In the genomic region with DNA sequence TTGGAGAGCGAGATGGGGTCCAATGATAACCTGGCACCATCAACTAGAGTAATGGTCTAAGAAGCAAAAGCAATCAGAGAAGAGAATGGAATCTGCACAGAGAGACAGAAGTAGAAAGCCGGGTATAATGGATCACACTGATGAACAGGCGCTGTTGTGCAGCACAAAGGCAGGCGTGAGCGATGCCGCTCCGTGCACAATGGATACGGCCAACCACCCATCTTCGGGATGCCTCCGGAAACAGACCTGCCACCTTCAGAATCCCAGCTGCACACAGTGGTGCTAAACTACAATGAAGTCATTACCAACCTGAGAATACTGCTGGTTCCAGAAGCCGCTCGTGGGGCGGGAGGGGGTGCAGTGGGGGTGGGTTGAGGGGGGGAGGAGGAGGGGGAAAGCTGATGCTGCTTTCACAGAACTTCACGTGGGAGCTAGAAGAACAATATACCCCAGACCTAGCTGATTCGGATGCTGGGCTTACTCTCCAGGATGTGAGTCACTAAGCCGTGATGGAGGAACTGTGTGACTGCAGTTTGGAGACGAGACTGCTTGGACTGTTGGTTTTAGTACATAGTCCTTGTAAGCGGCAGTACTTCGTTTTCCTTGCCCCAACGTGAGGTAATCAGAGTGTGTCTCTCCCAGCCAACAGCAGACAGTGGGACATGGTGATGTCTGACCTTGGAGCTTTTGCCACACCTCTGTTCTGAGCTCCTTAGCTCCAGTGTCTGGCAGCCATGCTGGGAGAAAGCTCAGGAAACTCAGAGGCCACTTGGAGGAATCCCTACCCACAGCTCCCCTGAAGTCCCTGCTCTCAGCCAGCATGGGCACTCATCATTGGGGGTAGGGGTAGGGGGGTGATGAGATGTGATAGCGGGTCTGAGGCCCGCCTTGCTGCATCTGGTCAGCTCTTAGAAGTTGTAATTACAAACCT, we compare ENCODE assay signal across 18 mouse cellular contexts.
DNase-seq lines count a peak whose midpoint lies in the region; ATAC-seq and TF ChIP-seq lines count a peak whose summit lies in the region.
"Had no signal": no experiment of that assay in that cellular context is flagged by ENCODE, and none has a peak within 500 bp of the region (broad histone marks: within the 10 kb centered on the region; RNA-seq: fewer than 3 reads in every experiment).

No protein-coding gene starts in this region.

- no peaks in the 10 kb centered on the region for H3K4me1 ChIP-seq in midbrain, postnatal 0 days (ENCODE audit: insufficient read depth, low read length)
- peaks cover 2% of the 10 kb centered on the region for H3K4me1 ChIP-seq in midbrain, embryonic 15.5 days
- H3K4me1 ChIP-seq in hindbrain, embryonic 14.5 days (replicated peaks; ENCODE audit: control insufficient read depth, insufficient read depth, low read length) = 0 out of 2 replicates have a peak, but pooled peaks cover 5% of the 10 kb centered on the region
- peaks cover 23% of the 10 kb centered on the region for H3K4me1 ChIP-seq in neural tube, embryonic 15.5 days
- H3K4me1 ChIP-seq: heart, embryonic 10.5 days; liver, embryonic 13.5 days; lung, embryonic 15.5 days had no signal

- 85% methylated on average over 22 of the region's 22 CpGs for WGBS in midbrain, postnatal 0 days
- 80% methylated on average over 22 of the region's 22 CpGs for WGBS in midbrain, embryonic 15.5 days
- 55% methylated on average over 22 of the region's 22 CpGs for WGBS in hindbrain, embryonic 14.5 days
- 34% methylated on average over 22 of the region's 22 CpGs for WGBS in neural tube, embryonic 15.5 days

- no peak for TF ChIP-seq POLR2A in brain, embryonic 14.5 days (IDR thresholded peaks at IDR 0.05; ENCODE audit: borderline replicate concordance, extremely low read depth, insufficient read depth, insufficient read length, poor library complexity, severe bottlenecking)

- H3K27me3 ChIP-seq in midbrain, postnatal 0 days (ENCODE audit: insufficient read depth, low read length) = no peaks in the 10 kb centered on the region
- H3K27me3 ChIP-seq in midbrain, embryonic 15.5 days (replicated peaks) = no peaks in the 10 kb centered on the region
- H3K27me3 ChIP-seq in hindbrain, embryonic 14.5 days (ENCODE audit: control insufficient read depth, insufficient read depth, low read length) = no peaks in the 10 kb centered on the region
- 0 out of 2 replicates have a peak, but pooled peaks cover 3% of the 10 kb centered on the region for H3K27me3 ChIP-seq in neural tube, embryonic 15.5 days (replicated peaks)
- H3K27me3 ChIP-seq: kidney, embryonic 15.5 days; liver, embryonic 13.5 days; lung, embryonic 15.5 days had no signal

- 0 out of 2 replicates have a peak, but pooled peaks cover 3% of the 10 kb centered on the region for H3K9me3 ChIP-seq in midbrain, postnatal 0 days (ENCODE audit: low read length)
- no peaks in the 10 kb centered on the region for H3K9me3 ChIP-seq in midbrain, embryonic 15.5 days
- H3K9me3 ChIP-seq in hindbrain, embryonic 14.5 days (ENCODE audit: control insufficient read depth, low read length) = no peaks in the 10 kb centered on the region
- no peaks in the 10 kb centered on the region for H3K9me3 ChIP-seq in neural tube, embryonic 15.5 days (replicated peaks)
- H3K9me3 ChIP-seq: heart, embryonic 10.5 days; kidney, embryonic 15.5 days; liver, embryonic 13.5 days; lung, embryonic 15.5 days had no signal

- H3K4me2 ChIP-seq in midbrain, postnatal 0 days (ENCODE audit: low read depth, low read length, poor library complexity, severe bottlenecking) = no peak overlapping the region
- H3K4me2 ChIP-seq in midbrain, embryonic 15.5 days = no peak overlapping the region
- peak overlapping the region; percentile 32 for H3K4me2 ChIP-seq in hindbrain, embryonic 14.5 days (replicated peaks)
- peak overlapping the region; percentile 47 for H3K4me2 ChIP-seq in neural tube, embryonic 15.5 days
- H3K4me2 ChIP-seq: kidney, embryonic 15.5 days; liver, embryonic 13.5 days; lung, embryonic 15.5 days had no signal

- H3K36me3 ChIP-seq in midbrain, postnatal 0 days (ENCODE audit: insufficient read depth, low read length) = no peaks in the 10 kb centered on the region
- H3K36me3 ChIP-seq in midbrain, embryonic 15.5 days (replicated peaks) = no peaks in the 10 kb centered on the region
- no peaks in the 10 kb centered on the region for H3K36me3 ChIP-seq in hindbrain, embryonic 14.5 days (replicated peaks; ENCODE audit: control insufficient read depth, insufficient read depth)
- H3K36me3 ChIP-seq in neural tube, embryonic 15.5 days = no peaks in the 10 kb centered on the region
- H3K36me3 ChIP-seq: heart, embryonic 10.5 days; kidney, embryonic 15.5 days; liver, embryonic 13.5 days; lung, embryonic 15.5 days had no signal

- peak; percentile 21 for DNase-seq in midbrain, postnatal 0 days (ENCODE audit: low spot score)
- DNase-seq in brain, embryonic 14.5 days (ENCODE audit: low read depth) = peak; percentile 34
- DNase-seq in hindbrain, embryonic 14.5 days (ENCODE audit: low spot score) = no peak
- no peak for DNase-seq in lung, postnatal 36 days
- no peak for DNase-seq in spleen, postnatal 10 days (ENCODE audit: low spot score in 2 of 2)
- DNase-seq: cerebellum, adult 11 months; cerebellum, postnatal 25 days; gastrocnemius, postnatal 36 days; heart, postnatal 10 days; liver, embryonic 13.5 days; thymus, postnatal 14 days had no signal

- no peak overlapping the region for H3K4me3 ChIP-seq in midbrain, postnatal 0 days (ENCODE audit: low read depth, low read length)
- no peak overlapping the region for H3K4me3 ChIP-seq in midbrain, embryonic 15.5 days
- H3K4me3 ChIP-seq in hindbrain, embryonic 14.5 days (replicated peaks; ENCODE audit: low read length) = no peak overlapping the region
- no peak overlapping the region for H3K4me3 ChIP-seq in neural tube, embryonic 15.5 days (replicated peaks)
- H3K4me3 ChIP-seq: heart, embryonic 10.5 days; kidney, embryonic 15.5 days; liver, embryonic 13.5 days; lung, embryonic 15.5 days had no signal

- TF ChIP-seq CTCF in midbrain, postnatal 0 days (IDR thresholded peaks at IDR 0.05) = no peak
- no peak for TF ChIP-seq CTCF in brain, embryonic 14.5 days (IDR thresholded peaks at IDR 0.05; ENCODE audit: borderline replicate concordance, extremely low read depth, insufficient read depth, insufficient read length)

- no peak overlapping the region for H3K27ac ChIP-seq in midbrain, postnatal 0 days (ENCODE audit: low read depth, low read length)
- H3K27ac ChIP-seq in midbrain, embryonic 15.5 days = no peak overlapping the region
- H3K27ac ChIP-seq in hindbrain, embryonic 14.5 days = peak overlapping the region; percentile 38
- peak overlapping the region; percentile 54 for H3K27ac ChIP-seq in neural tube, embryonic 15.5 days (replicated peaks)
- H3K27ac ChIP-seq: heart, embryonic 10.5 days; kidney, embryonic 15.5 days; liver, embryonic 13.5 days; lung, embryonic 15.5 days; stomach, postnatal 0 days had no signal

- H3K9ac ChIP-seq in midbrain, postnatal 0 days (replicated peaks; ENCODE audit: low read length, poor library complexity, severe bottlenecking) = no peak overlapping the region
- H3K9ac ChIP-seq in midbrain, embryonic 15.5 days = no peak overlapping the region
- peak overlapping the region; percentile 33; the same call in 1 of the 2 replicates for H3K9ac ChIP-seq in hindbrain, embryonic 14.5 days
- no peak overlapping the region for H3K9ac ChIP-seq in neural tube, embryonic 15.5 days (replicated peaks)
- H3K9ac ChIP-seq: kidney, embryonic 15.5 days; liver, embryonic 13.5 days; lung, embryonic 15.5 days had no signal

- peak; percentile 51; the same call in 1 of the 2 replicates for ATAC-seq in midbrain, postnatal 0 days (ENCODE audit: low FRiP score)
- no peak for ATAC-seq in midbrain, embryonic 15.5 days (replicated peaks)
- ATAC-seq in hindbrain, embryonic 14.5 days (ENCODE audit: low FRiP score) = peak; percentile 72
- peak; percentile 79 for ATAC-seq in neural tube, embryonic 15.5 days (ENCODE audit: low FRiP score)
- ATAC-seq: forebrain, embryonic 14.5 days had no signal

Comparison
In these comparisons a context has a peak if more than half of its experiments do, and no peak if none do; other contexts are left out.
1. DNase-seq: peak in midbrain, postnatal 0 days (single experiment) and brain, embryonic 14.5 days (single experiment); none in hindbrain, embryonic 14.5 days (single experiment), lung, postnatal 36 days (single experiment) and spleen, postnatal 10 days (0 of 2).
2. H3K27ac ChIP-seq: peak in hindbrain, embryonic 14.5 days (single experiment) and neural tube, embryonic 15.5 days (single experiment); none in midbrain, postnatal 0 days (single experiment) and midbrain, embryonic 15.5 days (single experiment).
3. H3K4me2 ChIP-seq: peak in hindbrain, embryonic 14.5 days (single experiment) and neural tube, embryonic 15.5 days (single experiment); none in midbrain, postnatal 0 days (single experiment) and midbrain, embryonic 15.5 days (single experiment).